Mouse (Mus musculus) intestine, postnatal 0 days (tissue): ENCODE results near the gene Wdr90. TPM values are rescaled to one million over a fixed set of nuclear protein-coding genes. Genes with fewer than 3 reads are reported as not detected.

Experiments
- ATAC-seq: fragments of 200-750 bp; cut with Nextera tagmentation; 2 replicates; pipeline ENCODE4 v1.8.0; 2017; ENCODE audit warnings: mild to moderate bottlenecking, moderate TSS enrichment, moderate library complexity
- H3K27ac ChIP-seq: fragments of 300-500 bp; sonication (generic); 2 replicates; pipeline ENCODE4 v1.5.1; 2014; ENCODE audit warnings: mild to moderate bottlenecking, low read depth, low read length, moderate library complexity
- H3K27me3 ChIP-seq: fragments of 300-500 bp; sonication (generic); replicated peaks from 2 replicates; pipeline ENCODE4 v1.6.1; 2014; ENCODE audit warnings: low read length, mixed read lengths; ENCODE audit not compliant: control insufficient read depth, insufficient read depth
- H3K36me3 ChIP-seq: fragments of 300-500 bp; sonication (generic); 2 replicates; pipeline ENCODE4 v1.6.1; 2014; ENCODE audit warnings: mild to moderate bottlenecking, moderate library complexity; ENCODE audit not compliant: control insufficient read depth, insufficient read depth
- H3K4me1 ChIP-seq: fragments of 300-500 bp; sonication (generic); replicated peaks from 2 replicates; pipeline ENCODE4 v1.6.1; 2014; ENCODE audit warnings: antibody characterized with exemption, low read length, mixed read lengths; ENCODE audit not compliant: control insufficient read depth, insufficient read depth
- H3K4me2 ChIP-seq: fragments of 300-500 bp; sonication (generic); replicated peaks from 2 replicates; pipeline ENCODE4 v1.6.1; 2014; ENCODE audit warnings: low read depth, mild to moderate bottlenecking, moderate library complexity
- H3K4me3 ChIP-seq: fragments of 300-500 bp; sonication (generic); 2 replicates; pipeline ENCODE4 v1.5.1; 2014; ENCODE audit warnings: low read depth, low read length
- H3K9ac ChIP-seq: fragments of 300-500 bp; sonication (generic); 2 replicates; pipeline ENCODE4 v1.6.1; 2014; ENCODE audit warnings: mild to moderate bottlenecking, low read depth, low read length
- H3K9me3 ChIP-seq: fragments of 300-500 bp; sonication (generic); 2 replicates; pipeline ENCODE4 v1.6.1; 2016; ENCODE audit warnings: mixed run types; ENCODE audit not compliant: control insufficient read depth
- CTCF ChIP-seq: sonication (generic); IDR thresholded peaks from 2 replicates; pipeline ENCODE4 v1.5.1; 2016; ENCODE audit warnings: low read depth, mild to moderate bottlenecking, control low read depth, antibody characterized with exemption, moderate library complexity
- WGBS: fragments of 180-500 bp; shearing (Covaris S2); extraction: QIAGEN DNeasy Blood & Tissue Kit; methylation state at CpG from one replicate; pipeline ENCODE4 v1.1.7; 2014; 5-methylcytosine and 5-hydroxymethylcytosine counted together
- polyA plus RNA-seq: library from polyadenylated mRNA; unstranded; fragments of >200 nt; fragmentation: Nextera tagmentation; extraction: Ambion mirVana; gene quantifications from 2 replicates; pipeline ENCODE4 v1.2.1, GENCODE M21; 2015

Gene Wdr90
- polyA plus RNA-seq, 1 experiment from 2014 or later, result 2.5 TPM

DNA sequence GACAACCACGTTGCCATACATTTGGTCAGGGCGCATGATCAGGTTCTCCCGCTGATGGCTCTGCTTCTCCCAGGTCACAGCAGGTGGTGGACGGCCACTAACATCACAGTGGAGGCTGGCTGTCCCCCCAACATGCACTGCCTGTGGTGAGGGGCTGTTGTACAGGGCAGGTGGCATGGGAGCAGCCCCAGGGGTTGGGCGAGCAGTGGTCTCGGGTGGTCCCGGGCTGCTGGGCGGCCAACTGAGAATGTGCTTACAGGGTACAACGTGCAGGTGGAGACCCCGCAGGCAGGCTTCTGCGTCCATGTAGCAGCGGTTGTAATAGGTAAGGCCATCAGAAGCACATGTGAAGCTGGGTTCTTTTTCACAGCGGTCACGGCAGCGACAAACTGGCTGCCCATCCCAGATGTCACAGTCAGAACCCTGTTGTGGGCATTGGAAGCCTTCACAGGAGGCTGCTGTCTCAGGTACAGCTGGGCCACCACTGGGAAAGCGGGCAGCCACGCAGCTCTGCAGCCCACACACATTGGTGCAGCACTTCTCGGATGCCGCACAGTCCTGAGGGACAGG, 17.4 kb upstream of the Wdr90 start:
- no peak overlapping the region for H3K4me3 ChIP-seq
- H3K36me3 ChIP-seq, result peaks cover 28% of the 10 kb centered on the region
- H3K9ac ChIP-seq, result no peak overlapping the region
- WGBS, result 93% methylated on average over 19 of the region's 19 CpGs
- H3K4me1 ChIP-seq, result peaks cover 6% of the 10 kb centered on the region; the same call in 1 of the 2 replicates
- H3K27ac ChIP-seq, result no peak overlapping the region
- no peak overlapping the region for H3K4me2 ChIP-seq
- no peaks in the 10 kb centered on the region for H3K27me3 ChIP-seq
- H3K9me3 ChIP-seq, result no peaks in the 10 kb centered on the region
- no peak for TF ChIP-seq CTCF
- no peak for ATAC-seq

DNA sequence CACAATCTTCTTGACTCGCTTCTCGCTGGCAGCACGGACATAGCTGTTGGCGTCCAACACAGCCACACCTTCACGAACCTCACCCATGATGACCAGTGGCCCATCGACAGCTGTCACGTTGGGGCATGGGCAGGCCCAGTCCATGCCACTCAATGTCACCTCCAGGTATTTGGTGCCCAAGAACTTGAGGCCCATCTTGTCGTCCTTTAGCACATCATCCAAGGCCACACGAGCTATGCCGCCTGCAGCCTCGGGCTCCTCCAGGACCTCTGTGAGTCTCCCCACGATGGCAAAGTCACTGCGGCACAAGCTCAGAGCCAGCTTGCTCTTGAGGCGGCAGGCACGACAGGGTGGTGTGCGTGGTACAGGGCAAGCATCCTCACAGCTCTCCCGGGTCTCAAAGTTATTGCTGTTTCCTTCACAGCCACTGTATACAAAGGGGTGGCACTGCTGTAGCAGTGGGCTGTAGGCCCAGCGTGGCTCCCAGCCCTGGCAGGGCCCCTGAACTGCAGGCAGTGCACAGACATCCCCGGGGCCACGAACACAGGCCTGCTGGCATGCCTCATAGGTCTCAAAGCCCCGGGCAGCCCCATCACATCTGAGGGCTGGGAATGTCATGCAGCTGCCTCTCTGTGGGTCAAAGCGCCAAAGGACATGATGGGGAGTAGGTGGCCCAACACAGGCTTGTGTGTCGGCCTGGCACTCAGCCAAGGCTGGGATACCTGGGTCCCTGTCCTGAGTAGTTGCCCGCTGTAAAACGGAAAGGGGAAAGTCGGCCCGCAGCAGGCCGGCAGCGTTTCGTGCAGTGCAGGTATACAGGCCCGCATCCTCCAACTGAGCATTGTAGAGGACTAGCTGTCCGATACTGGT, 16.7 kb upstream of the Wdr90 start:
- no peak for TF ChIP-seq CTCF
- Histone ChIP-seq H3K27ac (no peak overlapping the region), H3K4me3 (no peak overlapping the region), H3K9me3 (no peaks in the 10 kb centered on the region), H3K9ac (no peak overlapping the region), H3K36me3 (peaks cover 21% of the 10 kb centered on the region), H3K4me1 (peaks cover 6% of the 10 kb centered on the region; the same call in 1 of the 2 replicates), H3K27me3 (no peaks in the 10 kb centered on the region), H3K4me2 (no peak overlapping the region)
- 93% methylated on average over 32 of the region's 32 CpGs for WGBS
- ATAC-seq, result no peak

DNA sequence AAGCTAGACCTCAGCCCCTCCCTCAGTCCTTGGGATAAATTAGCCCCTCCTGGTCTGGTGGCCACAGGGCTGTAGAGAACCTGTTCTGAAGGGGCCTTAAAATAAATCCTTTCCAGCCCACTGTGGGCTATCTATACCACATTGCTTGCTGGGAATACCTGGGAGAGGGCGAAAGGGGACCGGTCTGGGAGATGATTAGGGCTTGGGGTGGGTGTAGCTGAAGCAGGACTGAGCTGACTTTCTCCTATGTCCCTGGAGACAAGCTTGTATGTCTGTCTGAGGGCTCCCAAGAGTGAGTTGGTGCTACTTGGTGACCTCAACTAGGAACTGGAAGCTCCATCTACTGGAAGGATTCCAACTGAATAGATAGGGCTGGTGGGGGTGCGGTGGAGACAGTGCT, 15.7 kb upstream of the Wdr90 start:
- WGBS, result 86% methylated on average over 3 of the region's 3 CpGs
- H3K4me3 ChIP-seq, result no peak overlapping the region
- H3K4me2 ChIP-seq, result no peak overlapping the region

DNA sequence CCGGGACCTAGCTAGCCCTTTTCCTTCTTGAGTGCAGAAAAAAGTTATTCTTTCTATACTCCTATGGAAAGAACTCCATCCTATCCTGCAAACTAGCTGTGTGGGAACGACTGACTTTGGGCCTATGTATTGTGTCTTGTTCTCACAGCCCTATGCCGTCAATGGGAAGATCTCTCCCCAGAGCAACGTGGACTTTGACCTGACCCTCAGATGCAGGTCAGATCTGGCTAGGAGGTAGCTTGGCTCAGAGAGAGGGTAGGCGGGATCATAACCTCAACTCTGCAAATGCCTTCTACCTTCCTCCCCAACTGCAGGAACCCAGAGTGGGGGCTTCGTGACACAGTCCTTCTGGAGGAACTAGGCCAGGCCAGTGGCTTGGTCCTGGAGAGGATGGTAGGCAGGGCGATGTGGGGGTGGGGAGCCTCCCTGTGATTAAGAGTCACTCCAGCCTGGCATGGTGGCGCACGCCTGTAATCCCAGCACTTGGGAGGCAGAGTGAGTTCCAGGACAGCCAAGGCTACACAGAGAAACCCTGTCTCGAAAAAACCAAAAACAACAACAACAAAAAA, 15.1 kb upstream of the Wdr90 start:
- H3K4me3 ChIP-seq, result peak overlapping the region; percentile 74
- peak overlapping the region; percentile 63; the same call in 1 of the 2 replicates for H3K27ac ChIP-seq
- no peaks in the 10 kb centered on the region for H3K9me3 ChIP-seq
- 43% methylated on average over 10 of the region's 10 CpGs for WGBS
- H3K4me2 ChIP-seq, result peak overlapping the region; percentile 86
- H3K36me3 ChIP-seq, result peaks cover 10% of the 10 kb centered on the region
- peak overlapping the region; percentile 50; the same call in 1 of the 2 replicates for H3K9ac ChIP-seq
- no peak; the same call in 1 of the 2 replicates for ATAC-seq
- H3K27me3 ChIP-seq, result no peaks in the 10 kb centered on the region
- no peak for TF ChIP-seq CTCF
- peaks cover 6% of the 10 kb centered on the region; the same call in 1 of the 2 replicates for H3K4me1 ChIP-seq

More for the DNA sequence above, 15.7 kb upstream of the Wdr90 start:
- TF ChIP-seq CTCF, result no peak
- peaks cover 6% of the 10 kb centered on the region; the same call in 1 of the 2 replicates for H3K4me1 ChIP-seq
- H3K36me3 ChIP-seq, result peaks cover 15% of the 10 kb centered on the region
- no peak for ATAC-seq
- H3K9me3 ChIP-seq, result no peaks in the 10 kb centered on the region
- H3K27me3 ChIP-seq, result no peaks in the 10 kb centered on the region
- no peak overlapping the region for H3K27ac ChIP-seq
- no peak overlapping the region; the same call in 1 of the 2 replicates for H3K9ac ChIP-seq

DNA sequence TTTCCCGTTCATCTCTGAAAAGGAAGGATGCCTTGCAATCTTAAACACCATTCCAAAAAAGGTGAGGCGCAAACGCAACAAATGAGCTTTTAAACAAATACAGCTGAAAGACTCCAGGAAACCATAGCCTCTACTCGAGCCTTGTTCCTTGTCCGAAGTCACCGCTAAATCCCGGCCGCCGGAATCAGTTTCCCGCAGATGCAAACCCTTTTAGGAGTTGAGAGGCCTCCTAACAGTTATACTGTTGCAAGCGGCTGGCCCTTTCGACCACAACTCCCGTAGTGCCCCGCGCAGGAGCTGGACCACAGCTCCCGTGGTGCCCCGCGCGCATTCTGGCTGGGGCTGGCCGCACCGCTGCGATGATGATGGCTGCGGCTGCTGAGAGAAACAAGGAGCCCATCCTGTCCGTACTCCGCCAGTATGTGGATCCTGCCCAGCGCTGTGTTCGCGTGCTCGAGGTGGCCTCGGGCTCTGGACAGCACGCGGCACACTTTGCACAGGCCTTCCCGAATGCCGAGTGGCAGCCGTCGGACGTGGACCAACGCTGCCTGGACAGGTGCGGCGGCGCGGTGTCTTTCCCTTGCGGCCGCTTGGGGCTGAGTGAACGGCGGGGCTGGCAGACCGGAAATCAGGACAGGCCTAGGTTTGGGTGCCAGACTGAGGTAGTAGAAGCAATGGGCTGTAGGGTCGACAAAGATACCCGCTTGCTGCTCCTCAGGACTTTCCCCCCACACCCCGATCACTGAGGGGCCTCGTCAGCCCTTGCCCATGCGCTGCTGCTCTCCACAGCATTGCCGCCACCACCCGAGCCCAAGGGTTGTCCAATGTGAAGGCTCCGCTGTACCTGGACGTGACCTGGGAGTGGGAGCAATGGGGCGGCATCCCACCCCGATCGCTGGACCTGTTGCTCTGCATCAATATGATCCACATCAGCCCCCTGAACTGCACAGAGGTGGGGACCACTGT, 14.2 kb upstream of the Wdr90 start:
- Histone ChIP-seq H3K9me3 (no peaks in the 10 kb centered on the region), H3K4me3 (peak overlapping the region; percentile 74), H3K9ac (peak overlapping the region; percentile 50), H3K36me3 (peaks cover 10% of the 10 kb centered on the region), H3K27ac (peak overlapping the region; percentile 63), H3K4me1 (peaks cover 6% of the 10 kb centered on the region; the same call in 1 of the 2 replicates), H3K27me3 (no peaks in the 10 kb centered on the region), H3K4me2 (peak overlapping the region; percentile 86)
- peak; percentile 52 for TF ChIP-seq CTCF
- ATAC-seq, result peak; percentile 80
- WGBS, result 1% methylated on average over 59 of the region's 59 CpGs
